Mouse (Mus musculus) ES-E14 (cell line): ENCODE data around the gene Rab3c. TPM values are rescaled to one million over a fixed set of nuclear protein-coding genes. Genes with fewer than 3 reads are reported as not detected.

ENCODE experiments used
- DNase-seq: peaks from one replicate; pipeline ENCODE4 v3.0.0-alpha.2; 2013; ENCODE audit warnings: low read depth, low spot score
- H3K27ac ChIP-seq: 2 replicates; pipeline ENCODE4 v1.5.1; 2012; ENCODE audit warnings: low read depth, mild to moderate bottlenecking, low read length, moderate library complexity, mixed read lengths; ENCODE audit not compliant: poor library complexity, insufficient read depth, severe bottlenecking
- H3K36me3 ChIP-seq: 2 replicates; pipeline ENCODE4 v1.6.1; 2012; ENCODE audit warnings: mild to moderate bottlenecking, low read length, moderate library complexity, mixed read lengths; ENCODE audit not compliant: control insufficient read depth, poor library complexity, insufficient read depth, severe bottlenecking
- H3K4me1 ChIP-seq, 2 experiments: fragments of 150-350 bp in 1 of 2; sonication (generic) in 1 of 2; 2 replicates each; pipeline ENCODE4 v1.6.1; 2012; ENCODE audit warnings: low read length in 2 of 2, mild to moderate bottlenecking in 1 of 2, mixed read lengths in 1 of 2; ENCODE audit not compliant: control insufficient read depth in 2 of 2, insufficient read depth in 2 of 2, poor library complexity in 1 of 2
- H3K4me3 ChIP-seq, 2 experiments: fragments of 150-350 bp in 1 of 2; sonication (generic) in 1 of 2; 2 replicates each; pipeline ENCODE4 v1.5.1; 2012; ENCODE audit warnings: low read length in 2 of 2, low read depth in 1 of 2, mild to moderate bottlenecking in 1 of 2, mixed read lengths in 1 of 2; ENCODE audit not compliant: insufficient read depth in 1 of 2, poor library complexity in 1 of 2, severe bottlenecking in 1 of 2
- H3K9ac ChIP-seq: 2 replicates; pipeline ENCODE4 v1.6.1; 2012; ENCODE audit warnings: low read depth, mild to moderate bottlenecking, low read length, mixed read lengths; ENCODE audit not compliant: poor library complexity, insufficient read depth, severe bottlenecking
- H3K9me3 ChIP-seq: fragments of 150-350 bp; sonication (generic); 2 replicates; pipeline ENCODE4 v1.6.1; 2012; ENCODE audit warnings: low read depth, mild to moderate bottlenecking, low read length; ENCODE audit not compliant: control insufficient read depth, insufficient read depth
- CHD2 ChIP-seq: IDR thresholded peaks from 2 replicates; pipeline ENCODE4 v1.6.1; 2014; ENCODE audit warnings: mild to moderate bottlenecking, low read depth, low read length, inconsistent platforms
- HCFC1 ChIP-seq: IDR thresholded peaks from 2 replicates; pipeline ENCODE4 v1.6.1; 2012; ENCODE audit warnings: low read length, inconsistent platforms, borderline replicate concordance; ENCODE audit not compliant: insufficient read depth
- MAFK ChIP-seq: IDR thresholded peaks from 2 replicates; pipeline ENCODE4 v1.6.1; 2014; ENCODE audit warnings: mild to moderate bottlenecking, low read depth, low read length, inconsistent platforms; ENCODE audit not compliant: insufficient read depth
- ZC3H11A ChIP-seq: IDR thresholded peaks from 2 replicates; pipeline ENCODE4 v1.6.1; 2012; ENCODE audit warnings: low read depth, mild to moderate bottlenecking, inconsistent platforms, low read length, borderline replicate concordance
- ZNF384 ChIP-seq: IDR thresholded peaks from 2 replicates; pipeline ENCODE4 v1.6.1; 2012; ENCODE audit warnings: low read depth, low read length, inconsistent platforms
- in situ Hi-C, 2 experiments: fragments of 600-800 bp; cut with MboI; formaldehyde crosslinking; loops; one replicate each; pipeline ENCODE4 v1.15.1; 2025; ENCODE audit warnings: low sequenced_read_pairs in 2 of 2, inconsistent platforms in 1 of 2; ENCODE audit not compliant: unreplicated experiment in 2 of 2
- total RNA-seq: library from RNA; depleted of rRNA; stranded (reverse); fragments of 300-350 nt; gene quantifications from 2 replicates; pipeline ENCODE4 v1.2.3, GENCODE M21; 2012

Rab3c gene
- total RNA-seq, 1 experiment = not detected

DNA sequence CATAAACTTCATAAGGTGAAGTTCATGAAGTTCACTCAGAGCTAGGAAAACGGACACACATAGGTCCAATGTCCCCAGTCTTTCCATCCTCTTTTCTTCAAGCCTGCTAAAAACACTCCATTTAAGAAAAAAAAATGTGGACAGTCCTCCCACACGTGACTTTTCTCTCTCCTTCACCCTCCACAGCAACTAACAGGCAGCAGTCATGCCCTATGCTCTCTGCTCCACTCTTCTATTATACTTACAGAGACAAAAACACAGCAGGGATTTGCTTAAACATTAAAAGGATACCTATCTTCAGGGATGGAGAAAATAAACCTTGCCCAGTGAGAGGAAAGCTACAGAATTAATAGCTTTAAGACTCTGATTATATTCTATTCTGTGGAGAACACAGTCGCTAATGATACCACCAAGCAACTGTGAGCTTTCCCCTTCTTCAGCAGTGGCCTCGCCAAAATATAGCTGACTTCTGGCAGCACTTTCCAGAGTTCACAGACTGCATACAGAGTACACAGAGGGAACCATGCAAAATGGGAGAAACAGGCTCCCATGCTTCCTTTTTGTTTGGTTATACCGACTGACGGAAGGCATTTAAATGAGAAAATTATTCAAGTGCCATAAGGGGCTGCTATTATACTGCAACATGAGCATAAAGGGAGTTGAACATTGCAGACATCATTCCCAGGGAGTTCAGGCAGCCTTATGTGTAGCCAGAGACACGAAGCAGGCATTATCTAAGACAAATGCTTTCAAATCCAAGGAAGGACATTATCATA is 165.7 kb downstream of the Rab3c start:
- no peak overlapping the region for H3K4me3 ChIP-seq
- DNase-seq = no peak
- TF ChIP-seq HCFC1 (no peak), CHD2 (no peak), ZC3H11A (no peak)

DNA sequence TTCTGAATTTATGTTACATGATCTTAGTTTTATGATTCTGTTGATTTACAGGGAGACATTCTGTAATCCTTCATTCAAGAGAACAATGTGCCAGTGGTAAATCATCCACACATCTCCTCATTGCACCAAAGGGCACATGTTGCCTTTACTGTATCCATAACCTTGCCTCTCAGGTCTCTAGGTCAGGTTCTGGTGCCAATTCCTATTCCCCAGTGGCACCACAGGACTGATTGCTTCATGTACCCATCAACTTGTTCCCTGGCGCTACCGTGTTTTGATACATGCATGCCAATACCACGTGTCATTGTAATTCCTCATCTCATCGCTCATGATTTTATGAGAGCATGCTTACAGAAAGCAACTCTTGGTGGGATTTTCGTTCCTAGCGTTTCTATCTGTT is 167.1 kb downstream of the Rab3c start:
- no peaks in the 10 kb centered on the region for H3K36me3 ChIP-seq
- H3K27ac ChIP-seq = no peak overlapping the region
- H3K4me3 ChIP-seq = no peak overlapping the region
- in situ Hi-C loops = no loop called here
- no peak for DNase-seq
- no peaks in the 10 kb centered on the region for H3K9me3 ChIP-seq
- H3K9ac ChIP-seq = no peak overlapping the region
- TF ChIP-seq ZNF384 (no peak), ZC3H11A (no peak), HCFC1 (no peak), CHD2 (no peak), MAFK (no peak)
- no peaks in the 10 kb centered on the region for H3K4me1 ChIP-seq

More for the DNA sequence above, 165.7 kb downstream of the Rab3c start:
- Histone ChIP-seq H3K9ac (no peak overlapping the region), H3K27ac (no peak overlapping the region), H3K36me3 (no peaks in the 10 kb centered on the region), H3K9me3 (no peaks in the 10 kb centered on the region), H3K4me1 (no peaks in the 10 kb centered on the region)
- in situ Hi-C loops = no loop called here

DNA sequence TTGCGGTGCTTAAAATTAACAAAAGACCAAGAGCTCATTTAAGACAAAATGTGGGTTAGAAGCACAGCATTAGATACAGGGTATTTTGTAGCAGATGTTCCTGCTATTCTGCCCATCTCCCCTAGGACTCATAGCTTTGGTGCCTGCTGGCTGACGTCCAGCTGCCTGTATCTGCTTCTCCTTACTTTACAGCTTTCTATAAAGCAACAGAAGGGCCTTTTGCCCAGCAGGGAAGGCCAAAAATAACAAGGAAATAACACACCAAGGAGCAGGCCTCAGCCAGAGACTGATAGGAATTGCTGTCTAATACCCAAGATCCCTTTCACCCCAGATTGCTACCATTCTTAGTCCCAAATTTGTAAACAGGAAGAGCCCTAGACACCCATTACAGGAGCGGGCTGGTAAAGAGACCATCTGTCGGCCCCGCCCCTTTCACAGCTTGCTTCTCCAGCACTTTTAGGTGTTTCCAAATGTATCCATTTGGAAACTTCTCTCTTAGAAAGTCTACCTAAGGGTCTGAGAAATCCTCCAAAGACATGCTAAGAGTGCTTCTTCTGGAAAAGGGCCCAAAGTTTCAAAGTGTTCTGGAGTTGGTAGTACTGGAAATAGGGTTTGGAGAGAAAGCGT is 183.3 kb downstream of the Rab3c start:
- H3K27ac ChIP-seq = no peak overlapping the region
- H3K4me3 ChIP-seq = no peak overlapping the region
- no peaks in the 10 kb centered on the region for H3K4me1 ChIP-seq
- DNase-seq = no peak
- in situ Hi-C loops = no loop called here
- no peak for TF ChIP-seq CHD2
- no peak for TF ChIP-seq HCFC1
- no peak for TF ChIP-seq ZNF384
- TF ChIP-seq MAFK = no peak
- no peak for TF ChIP-seq ZC3H11A
- no peaks in the 10 kb centered on the region for H3K36me3 ChIP-seq
- no peaks in the 10 kb centered on the region for H3K9me3 ChIP-seq
- H3K9ac ChIP-seq = no peak overlapping the region

DNA sequence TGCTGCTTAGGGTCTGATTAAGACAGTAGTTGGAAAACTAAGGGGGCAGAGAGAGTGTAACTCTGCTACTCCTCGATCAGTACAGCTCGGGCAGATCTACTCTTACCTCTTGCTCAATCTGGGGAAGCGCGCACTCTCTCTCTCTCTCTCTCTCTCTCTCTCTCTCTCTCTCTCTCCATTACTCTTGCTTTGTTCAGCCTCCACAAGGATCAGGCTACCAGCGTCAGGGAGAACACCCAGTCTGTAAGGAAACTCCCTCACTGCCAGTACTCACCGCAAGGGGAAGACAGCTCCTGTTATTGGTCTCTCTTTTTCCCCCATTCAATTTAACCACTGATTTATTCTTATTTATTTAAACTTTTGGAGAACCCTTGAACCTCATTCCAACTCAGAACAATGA is 185.8 kb downstream of the Rab3c start:
- Histone ChIP-seq H3K36me3 (no peaks in the 10 kb centered on the region), H3K27ac (no peak overlapping the region), H3K4me3 (no peak overlapping the region), H3K9me3 (no peaks in the 10 kb centered on the region), H3K4me1 (no peaks in the 10 kb centered on the region), H3K9ac (no peak overlapping the region)
- in situ Hi-C loops = no loop called here
- DNase-seq = no peak
- no peak for TF ChIP-seq ZC3H11A
- TF ChIP-seq MAFK = no peak
- TF ChIP-seq CHD2 = no peak
- TF ChIP-seq ZNF384 = no peak
- no peak for TF ChIP-seq HCFC1
